Mouse (Mus musculus) stomach, embryonic 14.5 days (tissue): ENCODE measurements at regions not wholly inside any gene's neighbourhood (a gene's known extent, or its start where the extent isn't known, plus 50 kb on each side); places are given as distances from the start of the nearest gene placed in this dataset.

ENCODE experiments used
- ATAC-seq: fragments of 200-750 bp; cut with Nextera tagmentation; 2 replicates; pipeline ENCODE4 v1.8.0; 2017; ENCODE audit warnings: low read depth, moderate TSS enrichment; ENCODE audit not compliant: insufficient number of reproducible peaks, insufficient read depth, low FRiP score
- H3K27ac ChIP-seq: fragments of 300-500 bp; sonication (generic); 2 replicates; pipeline ENCODE4 v1.5.1; 2014; ENCODE audit warnings: mild to moderate bottlenecking, low read length, moderate library complexity, mixed read lengths
- H3K27me3 ChIP-seq: fragments of 300-500 bp; sonication (generic); 2 replicates; pipeline ENCODE4 v1.6.1; 2014; ENCODE audit warnings: low read length, control low read depth, mixed read lengths; ENCODE audit not compliant: control insufficient read depth, insufficient read depth
- H3K36me3 ChIP-seq: fragments of 300-500 bp; sonication (generic); 2 replicates; pipeline ENCODE4 v1.6.1; 2014; ENCODE audit warnings: mild to moderate bottlenecking, control low read depth, low read length, moderate library complexity, mixed read lengths; ENCODE audit not compliant: control insufficient read depth, insufficient read depth
- H3K4me1 ChIP-seq: fragments of 300-500 bp; sonication (generic); 2 replicates; pipeline ENCODE4 v1.6.1; 2014; ENCODE audit warnings: low read length, control low read depth, mixed read lengths; ENCODE audit not compliant: control insufficient read depth, insufficient read depth
- H3K4me2 ChIP-seq: fragments of 300-500 bp; sonication (generic); replicated peaks from 2 replicates; pipeline ENCODE4 v1.6.1; 2014; ENCODE audit warnings: low read depth, low read length, control low read depth
- H3K4me3 ChIP-seq: fragments of 300-500 bp; sonication (generic); 2 replicates; pipeline ENCODE4 v1.5.1; 2014; ENCODE audit warnings: low read depth, low read length, control low read depth
- H3K9ac ChIP-seq: fragments of 300-500 bp; sonication (generic); replicated peaks from 2 replicates; pipeline ENCODE4 v1.6.1; 2014; ENCODE audit warnings: low read depth, mild to moderate bottlenecking, control low read depth, low read length, moderate library complexity, mixed read lengths
- H3K9me3 ChIP-seq: fragments of 300-500 bp; sonication (generic); 2 replicates; pipeline ENCODE4 v1.6.1; 2016; ENCODE audit warnings: low read depth, low read length, control low read depth; ENCODE audit not compliant: control insufficient read depth
- WGBS: fragments of 180-500 bp; shearing (Covaris S2); extraction: QIAGEN DNeasy Blood & Tissue Kit; methylation state at CpG from one replicate; pipeline ENCODE4 v1.1.7; 2014; 5-methylcytosine and 5-hydroxymethylcytosine counted together

- WGBS, result 71% methylated on average over 6 of the region's 6 CpGs
- Histone ChIP-seq H3K36me3 (no peaks in the 10 kb centered on the region), H3K27ac (no peak overlapping the region), H3K27me3 (no peaks in the 10 kb centered on the region), H3K4me1 (no peaks in the 10 kb centered on the region), H3K4me2 (no peak overlapping the region), H3K4me3 (no peak overlapping the region), H3K9me3 (no peaks in the 10 kb centered on the region), H3K9ac (no peak overlapping the region)
- ATAC-seq, result no peak
Measured at GRCm38 (mm10) chr12:65559036-65559435, 333.7 kb downstream of the Wdr20rt start.

GRCm38 (mm10) chr12:65559809-65560208 lies 334.5 kb downstream of the Wdr20rt start:
- no peaks in the 10 kb centered on the region for H3K4me1 ChIP-seq
- 65% methylated on average over 3 of the region's 3 CpGs for WGBS
- ATAC-seq, result no peak
- H3K27ac ChIP-seq, result no peak overlapping the region
- H3K9ac ChIP-seq, result no peak overlapping the region
- no peak overlapping the region for H3K4me2 ChIP-seq
- H3K27me3 ChIP-seq, result no peaks in the 10 kb centered on the region
- H3K36me3 ChIP-seq, result no peaks in the 10 kb centered on the region
- H3K9me3 ChIP-seq, result no peaks in the 10 kb centered on the region
- H3K4me3 ChIP-seq, result no peak overlapping the region

GRCm38 (mm10) chr12:65571633-65572032 lies 346.3 kb downstream of the Wdr20rt start:
- Histone ChIP-seq H3K9me3 (no peaks in the 10 kb centered on the region), H3K4me2 (no peak overlapping the region), H3K4me3 (no peak overlapping the region), H3K27me3 (no peaks in the 10 kb centered on the region), H3K9ac (no peak overlapping the region), H3K36me3 (no peaks in the 10 kb centered on the region), H3K27ac (no peak overlapping the region), H3K4me1 (no peaks in the 10 kb centered on the region)
- no peak for ATAC-seq
- WGBS, result 91% methylated on average over 1 of the region's 1 CpGs

DNA sequence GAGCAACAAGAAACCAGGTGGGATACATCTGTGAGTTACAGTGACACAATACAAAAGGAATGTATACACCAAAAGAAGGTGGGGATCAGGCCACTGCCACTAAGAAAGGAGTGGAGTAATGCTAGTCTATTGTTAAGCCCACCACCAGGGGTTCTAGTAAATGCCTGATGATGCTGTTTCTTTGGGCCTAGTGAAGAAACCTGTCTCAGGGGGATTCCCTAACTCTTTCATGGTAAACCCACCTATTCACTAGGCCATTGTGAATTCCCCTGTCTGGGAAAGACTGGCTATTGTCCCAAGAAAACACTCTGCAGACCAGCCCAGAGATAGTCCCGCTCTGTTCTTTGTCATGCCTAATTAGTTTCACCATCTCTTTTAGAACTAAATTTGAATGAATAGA lies 368.2 kb downstream of the Wdr20rt start:
- H3K9ac ChIP-seq, result no peak overlapping the region
- WGBS, result 89% methylated on average over 1 of the region's 1 CpGs

GRCm38 (mm10) chr12:65594075-65594474 lies 368.8 kb downstream of the Wdr20rt start:
- Histone ChIP-seq H3K36me3 (no peaks in the 10 kb centered on the region), H3K9ac (no peak overlapping the region), H3K9me3 (no peaks in the 10 kb centered on the region), H3K4me3 (no peak overlapping the region), H3K4me2 (no peak overlapping the region), H3K27me3 (no peaks in the 10 kb centered on the region), H3K27ac (no peak overlapping the region), H3K4me1 (no peaks in the 10 kb centered on the region)
- no peak for ATAC-seq
- 78% methylated on average over 3 of the region's 3 CpGs for WGBS

More for the DNA sequence above, 368.2 kb downstream of the Wdr20rt start:
- Histone ChIP-seq H3K27me3 (no peaks in the 10 kb centered on the region), H3K4me3 (no peak overlapping the region), H3K36me3 (no peaks in the 10 kb centered on the region), H3K27ac (no peak overlapping the region), H3K4me1 (no peaks in the 10 kb centered on the region), H3K9me3 (no peaks in the 10 kb centered on the region), H3K4me2 (no peak overlapping the region)
- ATAC-seq, result no peak

DNA sequence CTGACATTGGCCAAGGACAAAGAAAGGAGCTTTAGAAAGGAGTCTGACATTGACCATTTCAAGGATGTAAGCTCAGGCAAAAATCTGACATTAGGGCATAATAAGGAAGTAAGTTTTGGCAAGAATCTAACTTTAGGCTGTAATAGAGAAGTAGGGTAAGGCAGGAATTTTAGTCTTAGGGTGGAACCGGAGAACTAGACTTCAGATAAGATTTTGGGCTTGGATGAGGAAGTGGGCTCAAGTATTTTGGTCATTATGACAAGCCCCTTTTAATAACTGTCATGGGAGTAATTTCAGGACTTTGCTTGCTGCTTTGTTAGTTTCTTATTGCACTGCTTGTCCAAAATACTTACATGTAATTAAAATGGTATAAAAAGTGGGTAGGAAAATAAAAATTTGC lies 418.9 kb downstream of the Wdr20rt start:
- H3K27ac ChIP-seq, result no peak overlapping the region
- H3K27me3 ChIP-seq, result no peaks in the 10 kb centered on the region
- WGBS, result 82% methylated on average over 1 of the region's 1 CpGs
- H3K4me3 ChIP-seq, result no peak overlapping the region
- H3K36me3 ChIP-seq, result no peaks in the 10 kb centered on the region
- no peak for ATAC-seq
- no peaks in the 10 kb centered on the region for H3K9me3 ChIP-seq
- no peaks in the 10 kb centered on the region for H3K4me1 ChIP-seq
- no peak overlapping the region for H3K4me2 ChIP-seq
- no peak overlapping the region for H3K9ac ChIP-seq

GRCm38 (mm10) chr12:65656772-65657171 lies 431.5 kb downstream of the Wdr20rt start:
- no peaks in the 10 kb centered on the region for H3K4me1 ChIP-seq
- H3K27ac ChIP-seq, result no peak overlapping the region
- no peaks in the 10 kb centered on the region for H3K9me3 ChIP-seq
- H3K36me3 ChIP-seq, result no peaks in the 10 kb centered on the region
- H3K9ac ChIP-seq, result no peak overlapping the region
- H3K27me3 ChIP-seq, result no peaks in the 10 kb centered on the region
- WGBS, result 88% methylated on average over 1 of the region's 1 CpGs
- H3K4me2 ChIP-seq, result no peak overlapping the region
- no peak overlapping the region for H3K4me3 ChIP-seq
- no peak for ATAC-seq

- no peaks in the 10 kb centered on the region for H3K4me1 ChIP-seq
- 70% methylated on average over 1 of the region's 1 CpGs for WGBS
- no peaks in the 10 kb centered on the region for H3K36me3 ChIP-seq
- H3K9ac ChIP-seq, result no peak overlapping the region
- no peaks in the 10 kb centered on the region for H3K9me3 ChIP-seq
- H3K27ac ChIP-seq, result no peak overlapping the region
- H3K4me3 ChIP-seq, result no peak overlapping the region
- H3K27me3 ChIP-seq, result no peaks in the 10 kb centered on the region
- no peak for ATAC-seq
- H3K4me2 ChIP-seq, result no peak overlapping the region
Measured at GRCm38 (mm10) chr12:65671673-65672072, 446.4 kb downstream of the Wdr20rt start.

- Histone ChIP-seq H3K9me3 (no peaks in the 10 kb centered on the region), H3K27me3 (no peaks in the 10 kb centered on the region), H3K4me2 (no peak overlapping the region), H3K4me3 (no peak overlapping the region), H3K4me1 (no peaks in the 10 kb centered on the region), H3K9ac (no peak overlapping the region), H3K27ac (no peak overlapping the region), H3K36me3 (no peaks in the 10 kb centered on the region)
- 68% methylated on average over 2 of the region's 2 CpGs for WGBS
- ATAC-seq, result no peak
Measured at GRCm38 (mm10) chr12:65673193-65673592, 447.9 kb downstream of the Wdr20rt start.
